Mouse (Mus musculus) urinary bladder, postnatal 10 days (tissue): Measurements from ENCODE around the gene Igsf21.

Source experiments
- DNase-seq: peaks from one replicate; pipeline ENCODE4 v3.0.0; 2022; ENCODE audit warnings: low spot score

Gene Igsf21

DNA sequence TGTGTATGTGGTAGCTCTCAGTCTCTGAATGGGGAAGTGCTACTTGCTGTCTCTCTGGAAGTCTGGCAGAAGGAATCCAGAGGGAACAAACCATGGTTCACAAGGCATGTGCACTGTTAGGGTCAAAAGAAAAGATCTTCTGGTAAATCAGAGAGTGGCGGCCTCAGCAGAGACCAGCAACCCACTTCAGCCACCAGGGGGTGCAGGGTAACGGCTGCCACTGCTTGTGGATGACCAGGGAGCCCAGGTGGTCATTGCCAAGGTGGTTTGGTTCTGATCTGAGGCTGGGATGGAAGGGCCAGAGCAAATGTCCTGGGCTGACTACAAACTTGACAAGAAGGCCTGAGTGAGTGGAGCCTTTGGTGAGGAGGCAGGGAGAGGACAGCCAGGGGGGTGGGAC is 150.3 kb downstream of the Igsf21 start:
- no peak for DNase-seq

DNA sequence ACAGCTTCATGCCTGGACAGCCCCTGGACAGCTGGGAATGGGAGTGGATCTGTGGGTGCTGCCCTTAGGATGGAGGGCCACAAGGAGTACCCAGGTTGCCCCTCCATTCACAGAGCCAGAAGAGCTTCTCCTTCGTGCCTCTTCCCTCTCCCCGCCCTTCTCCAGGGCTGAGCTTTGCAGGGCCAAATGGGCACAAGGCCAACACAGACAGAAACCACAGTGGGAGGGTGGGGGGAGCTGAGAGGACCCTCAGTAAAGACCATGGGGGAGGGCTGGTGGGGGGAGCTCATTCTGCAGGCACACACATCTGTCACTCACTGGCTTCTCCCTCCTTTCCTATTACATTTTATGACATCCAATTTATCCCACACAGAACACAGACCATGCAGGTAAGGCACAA is 151.7 kb downstream of the Igsf21 start:
- DNase-seq = no peak

DNA sequence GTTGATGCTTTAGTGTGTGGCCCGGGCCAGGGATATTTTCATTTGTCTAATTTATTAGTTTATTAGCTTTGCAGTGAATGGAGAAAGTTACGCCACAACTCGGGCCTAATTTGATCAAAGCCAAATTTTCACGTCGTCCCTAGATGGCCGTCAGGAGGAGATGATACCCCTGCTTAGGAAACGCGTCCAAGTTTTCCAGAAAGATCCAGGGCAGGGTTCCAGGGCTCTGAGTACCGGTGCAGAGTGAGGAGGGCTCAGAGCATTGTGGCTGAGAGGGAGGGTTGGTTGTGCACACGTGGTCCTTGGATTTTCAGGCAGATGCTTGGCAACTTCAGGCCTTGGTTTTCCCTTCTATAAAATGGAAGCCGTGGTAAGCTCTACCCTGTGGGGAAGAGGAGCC is 154.2 kb downstream of the Igsf21 start:
- DNase-seq = no peak

DNA sequence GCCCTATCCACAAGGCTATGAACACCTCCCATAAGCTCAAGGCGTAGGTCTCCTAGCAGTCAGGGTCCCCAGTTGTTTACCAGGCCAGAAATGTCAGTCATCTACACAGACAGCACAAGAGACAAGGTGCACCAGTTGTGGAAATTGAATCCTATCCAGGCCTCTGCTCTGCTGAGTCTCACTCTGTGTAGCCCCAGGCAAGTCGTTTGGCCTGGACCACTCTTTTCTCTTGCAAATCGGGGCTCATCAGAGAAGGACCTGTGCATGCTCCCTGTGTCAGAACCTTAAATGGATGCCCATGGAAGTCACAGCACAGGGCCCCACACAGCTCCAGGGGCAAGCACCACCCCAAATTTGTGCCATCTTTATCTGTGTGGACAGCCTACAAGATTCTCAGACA is 154.9 kb downstream of the Igsf21 start:
- DNase-seq = no peak

DNA sequence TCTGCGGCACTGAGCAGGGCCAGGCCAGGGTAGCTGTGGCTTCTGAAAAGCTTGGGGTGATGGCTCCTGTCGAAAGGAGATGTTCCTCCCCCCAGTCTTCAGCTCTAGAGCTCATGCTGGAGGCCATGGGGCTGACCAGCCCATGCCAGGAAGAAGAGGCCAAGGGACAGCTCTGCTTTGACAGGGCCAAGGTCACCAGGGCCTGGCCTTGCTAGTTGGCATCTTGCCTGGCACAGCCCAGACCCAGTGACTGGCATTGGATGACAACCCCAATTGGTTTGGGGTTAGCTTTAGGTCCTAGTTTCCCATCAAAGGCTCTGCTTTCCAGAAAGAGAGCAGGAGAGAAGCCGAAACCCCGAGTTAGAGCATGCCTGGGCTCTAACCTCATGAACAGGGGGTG is 156.9 kb downstream of the Igsf21 start:
- DNase-seq = no peak

DNA sequence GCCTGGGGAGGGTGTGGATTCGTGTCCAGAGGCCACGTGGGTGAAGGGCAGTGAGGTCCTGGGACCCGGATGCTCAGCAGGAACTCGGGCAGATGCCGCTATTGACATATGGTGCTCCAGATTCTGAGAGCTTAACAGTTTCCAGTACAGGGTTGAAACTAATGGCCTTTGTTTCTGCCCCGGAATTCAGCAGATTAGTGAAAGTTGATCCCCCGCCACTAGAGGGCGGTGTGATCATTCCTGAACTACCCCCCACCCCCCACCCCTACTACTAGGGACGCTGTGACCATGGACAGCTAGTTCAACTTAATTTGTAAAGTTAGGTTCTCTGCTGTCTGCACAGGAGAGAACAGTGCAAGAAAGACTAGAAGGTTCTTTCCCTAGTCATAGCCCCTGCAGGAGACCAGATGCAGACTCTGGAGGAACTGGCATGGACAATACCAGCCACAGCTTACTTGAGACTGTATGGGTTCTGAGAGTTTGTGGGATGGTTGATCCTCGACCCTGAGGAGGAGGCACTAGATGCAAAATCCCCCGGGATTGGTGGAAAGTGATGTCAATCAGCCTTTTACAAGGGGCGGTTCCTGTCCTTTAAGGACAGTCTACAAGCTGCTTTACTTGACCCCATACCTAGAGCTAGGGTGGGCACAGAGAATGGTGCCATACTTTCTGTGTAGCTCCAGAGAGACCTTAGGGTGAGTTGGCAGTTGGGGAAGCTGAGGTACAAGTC is 157.7 kb downstream of the Igsf21 start:
- no peak for DNase-seq

DNA sequence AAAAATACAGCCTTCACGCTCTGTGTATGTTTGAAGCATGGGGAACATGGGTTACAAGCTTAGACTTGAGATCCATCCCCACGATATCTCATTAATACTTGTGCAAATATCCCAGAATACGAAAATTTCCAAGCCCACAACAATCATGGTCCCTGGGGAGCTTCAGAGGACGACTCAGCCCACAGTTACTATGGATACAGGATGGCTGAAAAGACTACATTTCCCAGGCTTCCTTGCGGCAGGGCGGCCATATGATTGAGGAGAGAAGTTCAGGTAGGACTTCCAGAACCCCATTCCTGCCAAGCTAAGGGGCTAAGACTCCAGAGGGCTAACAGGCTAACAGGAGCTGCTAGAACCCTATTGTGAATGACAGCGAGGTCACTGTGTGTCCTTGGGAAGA is 160.4 kb downstream of the Igsf21 start:
- no peak for DNase-seq

DNA sequence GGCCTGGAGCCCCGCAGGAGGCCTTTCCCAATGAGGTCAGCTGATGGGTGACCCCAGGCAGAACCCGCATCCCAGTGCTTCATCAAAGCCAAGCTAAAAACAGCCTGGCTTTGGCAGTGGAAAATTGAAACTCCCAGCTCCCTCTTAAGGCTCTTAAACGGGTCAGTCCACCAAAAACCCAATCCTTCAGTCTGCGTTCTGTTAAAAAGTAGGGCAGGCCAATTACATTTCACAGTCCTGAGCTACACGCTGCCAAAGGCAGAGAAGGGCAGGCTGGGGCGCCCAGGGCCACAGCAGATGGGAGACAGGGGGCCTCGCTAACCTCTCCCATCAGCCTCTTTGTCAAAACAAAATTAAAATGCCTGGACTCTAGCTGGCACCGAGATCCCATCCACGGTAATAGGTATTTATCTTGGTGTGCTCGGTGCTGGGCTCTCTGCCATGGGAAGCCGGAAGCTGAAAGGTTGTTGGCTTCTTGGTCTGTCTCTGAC is 162.0 kb downstream of the Igsf21 start:
- DNase-seq = no peak

DNA sequence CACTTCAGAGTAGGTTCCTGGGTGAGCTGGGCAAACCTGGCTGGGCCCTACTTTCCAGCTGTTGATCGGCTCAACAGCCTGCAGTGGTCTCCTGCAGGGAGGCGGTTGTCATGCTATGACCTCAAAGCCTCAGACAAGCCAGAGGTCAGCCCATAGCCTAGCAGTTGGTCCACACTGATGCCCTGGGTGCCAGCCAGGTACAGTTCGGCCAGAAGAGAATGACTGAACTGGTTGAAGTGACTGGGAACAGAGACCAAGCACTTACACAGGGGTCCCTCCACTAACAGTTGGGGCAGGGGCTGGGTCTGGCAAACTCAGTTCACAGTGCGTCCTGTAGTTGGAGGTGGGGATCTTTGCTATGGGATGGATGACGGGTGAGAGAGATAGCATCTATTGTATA is 162.5 kb downstream of the Igsf21 start:
- DNase-seq = no peak

DNA sequence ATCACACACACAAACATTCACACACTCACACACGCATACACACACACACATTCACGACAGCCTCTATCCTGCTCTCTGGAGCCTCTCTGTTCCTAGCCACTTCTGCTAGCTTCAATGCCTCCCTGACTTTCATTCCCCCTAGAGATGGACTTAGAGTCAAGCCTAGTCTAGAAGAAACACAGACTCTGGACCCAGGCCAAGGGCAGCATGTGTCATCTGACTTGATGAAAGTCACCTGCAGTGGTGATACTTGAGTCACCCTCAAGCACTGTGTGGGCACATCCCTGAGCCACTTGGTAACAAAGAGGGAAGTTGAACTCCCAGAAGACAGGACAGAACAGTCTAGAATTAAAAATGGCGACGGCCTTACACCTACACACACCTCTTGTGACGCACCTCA is 168.2 kb downstream of the Igsf21 start:
- DNase-seq = no peak

DNA sequence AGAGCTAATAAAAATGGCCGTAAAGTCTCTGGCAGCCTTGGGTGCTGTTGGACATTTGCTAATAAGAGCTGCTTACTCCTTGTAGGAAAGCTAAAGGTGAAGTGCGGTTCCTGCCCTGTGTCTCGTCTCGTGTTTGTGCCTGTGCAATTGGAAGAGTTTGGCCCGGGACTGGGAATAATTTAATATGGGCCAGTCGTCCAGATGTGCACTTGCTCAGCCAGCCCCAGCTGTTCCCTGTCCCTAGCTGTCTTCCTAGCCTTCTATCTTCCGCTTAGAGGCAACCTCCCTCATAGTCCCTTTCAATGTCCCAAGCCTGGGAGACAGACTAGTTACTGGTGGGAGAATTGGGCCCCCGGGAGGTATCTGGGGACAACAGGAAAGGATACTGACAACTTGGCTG is 169.0 kb downstream of the Igsf21 start:
- DNase-seq = no peak

DNA sequence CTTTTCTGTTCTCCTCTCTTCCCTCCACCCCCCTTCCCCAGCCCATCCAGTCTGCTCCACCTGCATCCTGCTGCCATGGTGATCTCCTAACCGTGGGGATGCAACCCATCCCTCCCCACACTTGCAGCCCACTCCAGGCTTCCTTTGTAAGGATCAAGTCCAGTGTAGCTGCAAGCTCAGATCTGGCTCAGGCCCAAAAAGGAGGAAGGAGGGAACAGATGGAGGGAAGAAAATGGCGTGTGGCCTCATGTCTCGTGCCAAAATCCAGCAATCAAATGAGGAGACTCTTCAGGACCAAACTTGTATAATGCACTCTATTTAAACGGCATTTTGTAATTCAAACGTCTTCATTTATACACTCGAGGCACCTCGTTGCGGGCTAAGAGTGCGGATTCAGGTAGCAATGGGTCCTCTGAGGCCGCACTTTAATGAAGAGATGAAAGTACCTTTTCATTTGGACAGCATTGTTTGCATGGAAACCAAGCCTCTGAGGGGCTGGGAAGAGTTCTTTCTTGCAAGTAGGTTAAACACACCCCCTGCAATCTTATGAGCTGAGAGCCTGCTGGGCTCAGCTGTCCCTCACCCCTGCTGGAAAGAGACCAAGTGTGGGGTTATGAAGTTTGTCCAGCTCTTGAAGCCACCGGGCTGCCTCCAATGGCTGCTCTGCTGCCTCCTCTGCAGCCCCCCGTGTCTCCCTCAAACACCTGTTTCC is 169.6 kb downstream of the Igsf21 start:
- no peak for DNase-seq

DNA sequence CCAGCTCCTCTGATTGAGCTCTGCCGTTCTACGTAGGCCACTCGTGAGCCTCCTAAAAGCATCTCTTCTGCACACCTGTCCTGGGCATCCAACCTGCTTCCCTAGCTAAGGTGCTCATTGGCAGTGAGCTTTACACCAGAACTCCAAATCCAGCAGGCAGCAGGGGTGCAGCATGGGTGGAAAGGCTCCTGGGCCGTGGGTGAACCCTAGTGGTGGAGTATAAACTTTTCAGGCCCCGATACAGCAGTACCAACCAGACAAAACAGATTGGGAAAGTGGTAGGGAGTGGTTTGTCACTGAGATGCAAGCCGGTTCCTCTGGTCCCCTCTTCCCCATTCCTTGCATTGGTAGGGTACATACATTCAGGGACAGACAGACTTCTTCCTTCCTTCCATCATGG is 170.2 kb downstream of the Igsf21 start:
- DNase-seq = no peak

DNA sequence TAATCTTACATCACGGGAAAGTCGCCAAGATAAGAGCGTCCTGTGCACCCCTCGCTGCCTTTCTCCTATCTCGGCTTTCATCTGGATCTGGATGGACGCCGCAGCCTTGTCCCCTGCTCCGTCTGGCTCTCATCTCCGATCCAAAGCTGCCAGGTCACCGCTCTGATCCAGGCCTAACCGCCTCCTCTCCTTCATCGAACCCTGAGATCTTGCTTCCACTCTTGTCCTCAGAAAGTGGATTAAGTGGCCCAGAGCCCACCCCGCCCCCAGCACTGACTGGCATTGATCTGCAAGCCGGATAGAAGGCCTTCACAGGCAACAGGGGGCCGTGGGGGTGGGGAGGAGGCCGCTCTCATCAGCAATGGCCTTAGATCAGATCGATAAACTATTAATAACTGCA is 175.5 kb downstream of the Igsf21 start:
- no peak for DNase-seq

DNA sequence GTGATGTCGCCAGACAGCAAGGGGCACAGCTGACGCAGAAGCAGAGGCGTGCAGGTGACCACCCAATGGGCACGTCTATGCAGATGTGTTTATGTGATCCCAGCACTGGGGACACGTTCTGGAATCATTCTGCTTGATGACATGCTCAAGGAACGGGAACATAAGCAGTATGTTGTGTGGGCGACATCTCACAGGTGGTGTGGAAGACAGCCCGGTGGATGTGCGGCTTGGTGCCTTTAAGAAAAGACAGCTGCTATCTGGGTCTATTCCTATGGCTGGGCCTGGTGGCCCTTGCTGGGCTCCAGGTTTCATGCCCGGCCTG is 176.3 kb downstream of the Igsf21 start:
- DNase-seq = no peak

DNA sequence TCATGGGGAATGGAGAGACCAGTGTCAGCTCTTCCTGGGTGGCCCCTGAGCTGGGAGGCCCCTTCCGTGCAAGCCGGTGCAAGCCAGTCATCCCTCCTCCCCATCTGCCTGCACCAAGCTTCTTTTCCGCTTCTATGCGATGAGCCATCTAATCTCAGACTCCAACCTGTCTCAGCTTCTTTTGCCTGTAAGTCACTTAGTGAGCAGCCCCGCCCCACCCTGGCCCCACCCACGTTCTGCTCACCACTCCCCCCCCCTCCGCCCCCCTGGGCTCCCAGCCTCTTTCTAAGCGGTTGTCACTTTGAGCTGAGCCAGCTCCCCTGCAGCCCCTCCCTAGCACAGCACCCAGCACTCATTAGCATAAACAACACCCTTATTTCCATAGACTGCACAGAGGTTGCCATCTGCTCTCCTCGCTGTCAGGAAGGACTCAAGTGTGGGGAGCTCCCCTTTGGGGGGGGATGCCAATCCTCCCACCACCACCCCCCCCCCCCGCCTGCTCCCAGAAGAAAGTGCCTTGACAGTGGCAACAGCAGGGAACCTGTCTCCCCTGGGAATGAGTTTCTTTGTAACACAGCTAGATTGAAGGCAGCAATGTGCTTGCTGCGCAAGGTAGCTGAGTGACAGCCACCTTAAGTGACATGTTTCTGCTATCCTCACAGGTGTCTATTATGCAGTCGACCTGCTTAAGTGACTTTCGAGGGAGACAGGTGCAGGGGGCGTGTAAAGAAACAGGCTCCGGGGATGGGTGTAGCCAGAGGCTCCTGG is 176.8 kb downstream of the Igsf21 start:
- no peak for DNase-seq

DNA sequence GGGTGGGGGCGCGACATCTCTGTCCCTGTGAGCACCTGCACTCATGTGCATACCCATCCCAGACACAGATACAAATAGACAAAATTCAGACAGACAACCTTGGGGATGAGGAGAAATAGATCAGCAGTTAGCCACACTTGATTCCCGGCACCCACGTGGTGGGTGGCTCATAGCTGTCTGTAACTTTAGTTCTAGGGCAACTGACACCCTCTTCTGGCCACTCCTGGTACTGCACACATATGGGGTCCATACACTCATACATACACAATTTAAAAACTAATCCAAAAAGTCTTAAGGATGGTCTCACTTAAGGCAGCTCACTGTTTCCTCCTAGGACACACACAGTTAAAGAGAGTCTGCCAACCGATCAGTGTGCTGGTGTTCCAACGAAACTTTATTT is 178.1 kb downstream of the Igsf21 start:
- DNase-seq = no peak

DNA sequence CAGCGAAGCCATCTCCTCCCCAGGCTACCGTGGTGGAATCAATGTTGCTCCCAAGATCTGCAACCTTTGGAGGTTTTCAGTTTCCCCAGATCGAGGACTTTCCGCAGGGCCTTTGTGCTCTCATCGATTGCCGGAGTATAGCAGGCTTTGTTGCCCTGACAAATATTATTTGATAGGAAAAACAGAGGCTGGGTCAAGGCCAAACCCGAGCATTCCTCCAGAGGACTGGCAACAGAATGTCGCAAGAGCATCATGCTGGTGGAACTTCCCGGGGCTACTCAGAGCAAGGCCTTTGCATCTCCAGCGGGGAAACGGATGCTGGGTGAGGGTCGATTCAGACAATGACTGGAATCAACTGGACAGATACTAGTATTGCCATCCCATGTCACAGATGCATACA is 180.6 kb downstream of the Igsf21 start:
- no peak for DNase-seq

DNA sequence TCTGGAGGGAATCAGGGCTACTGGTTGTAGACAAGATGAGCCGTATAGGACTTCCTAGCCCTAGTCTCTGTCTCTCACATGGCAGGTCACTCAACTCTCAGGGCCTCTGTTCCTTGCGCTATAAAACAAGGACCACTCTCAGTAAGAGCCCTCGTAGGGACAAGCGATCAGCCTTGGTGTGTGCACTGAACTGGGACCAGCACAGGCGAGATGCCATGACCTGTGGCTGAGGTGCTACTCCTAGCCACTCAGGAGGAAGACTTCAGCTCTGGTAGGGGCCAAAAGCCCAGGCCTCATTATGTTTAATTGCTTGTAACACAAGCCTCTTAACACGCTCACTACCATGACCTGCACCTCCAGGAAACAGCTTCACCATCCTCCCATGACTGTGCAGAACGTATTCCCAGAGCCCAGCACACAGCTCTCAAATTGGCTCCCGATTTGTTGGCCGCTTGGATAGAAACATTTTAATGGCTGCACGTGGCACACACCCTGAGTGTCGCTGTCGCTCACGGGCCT is 183.4 kb downstream of the Igsf21 start:
- no peak for DNase-seq

DNA sequence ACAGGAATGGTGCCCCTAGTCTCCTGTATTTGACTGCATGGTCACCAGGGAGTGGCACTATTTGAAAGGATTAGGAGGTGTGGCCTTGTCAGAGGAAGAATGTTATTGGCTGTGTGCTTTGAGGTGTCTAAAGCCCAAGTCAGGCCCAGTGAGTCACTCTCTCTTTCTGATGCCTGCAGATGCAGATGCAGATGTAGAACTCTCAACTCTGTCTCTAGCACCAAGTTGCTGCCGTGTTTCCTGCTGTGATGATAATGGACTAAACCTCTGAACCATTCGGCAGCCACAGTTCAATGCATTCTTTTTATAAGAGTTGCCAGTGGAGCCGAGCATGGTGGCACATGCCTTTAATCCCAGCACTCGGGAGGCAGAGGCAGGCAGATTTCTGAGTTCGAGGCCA is 186.3 kb downstream of the Igsf21 start:
- DNase-seq = no peak

DNA sequence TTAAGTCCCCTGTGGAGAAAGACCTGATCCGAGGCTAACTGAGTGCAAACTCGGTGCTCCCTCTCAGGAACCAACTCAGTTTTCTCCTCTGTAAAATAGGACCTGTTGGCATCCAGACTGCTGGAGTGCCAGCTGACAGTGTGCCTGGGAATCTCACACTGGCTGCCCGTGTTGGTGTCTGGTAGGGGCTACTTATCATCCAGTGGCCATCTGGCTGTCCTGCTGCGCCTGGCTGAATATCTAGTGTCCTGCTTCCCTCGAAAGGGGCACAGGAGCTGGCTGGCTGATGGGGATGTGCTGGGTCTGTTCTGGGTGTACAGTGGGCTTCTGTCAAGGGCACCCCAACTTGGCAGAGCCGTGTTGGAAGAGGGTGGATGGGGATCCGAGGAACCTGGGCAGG is 193.5 kb downstream of the Igsf21 start:
- DNase-seq = no peak

DNA sequence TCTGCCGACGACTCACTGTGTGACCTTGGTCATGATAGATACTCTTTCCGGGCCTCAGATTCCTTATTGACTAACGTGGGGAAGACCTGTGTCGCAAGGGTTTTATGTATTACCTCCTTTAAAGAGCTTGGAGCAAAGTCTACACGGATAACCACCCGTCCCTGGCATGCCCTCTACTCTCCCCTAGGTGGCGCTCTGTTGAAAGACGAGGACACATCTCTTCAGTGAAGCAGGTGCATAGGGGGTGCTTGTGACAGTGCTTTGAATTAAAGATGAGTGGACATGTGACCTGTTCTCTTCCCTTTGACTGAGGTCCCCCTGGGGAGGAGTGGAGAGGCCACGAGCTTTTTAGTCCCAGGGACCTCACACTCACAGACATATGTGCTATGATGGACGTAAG is 194.0 kb downstream of the Igsf21 start:
- DNase-seq = no peak

DNA sequence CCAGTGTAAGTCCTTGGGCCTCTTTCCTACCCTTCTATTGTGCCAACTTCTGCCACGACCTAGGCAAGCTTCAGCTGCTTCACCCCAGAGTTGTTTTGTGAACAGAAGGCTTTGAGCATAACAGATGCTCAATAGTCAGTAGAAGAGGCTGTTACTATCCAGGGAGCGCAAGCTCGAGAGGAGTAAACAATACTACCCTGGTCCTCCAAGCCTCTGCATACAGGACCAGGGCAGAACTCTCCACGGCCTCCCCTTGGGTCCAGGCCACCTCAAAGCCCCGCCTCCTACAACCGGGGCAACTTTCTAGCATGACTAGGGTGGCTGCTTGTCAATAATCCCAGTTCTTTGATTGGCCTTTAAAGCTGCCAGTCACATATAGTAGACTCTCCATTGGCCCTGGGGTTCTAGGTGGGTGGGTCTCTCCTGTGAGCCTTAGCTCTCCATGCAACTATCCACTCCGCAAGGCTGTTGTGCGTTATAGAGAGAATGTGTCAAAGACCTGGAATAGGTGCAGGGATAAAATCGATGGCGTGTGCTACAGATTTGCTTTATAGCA is 198.7 kb downstream of the Igsf21 start:
- no peak for DNase-seq
